Mouse (Mus musculus) thymus, postnatal 14 days (tissue): ENCODE results near the gene Prr13.

ENCODE experiments used
- DNase-seq: peaks from one replicate; pipeline ENCODE4 v3.0.0; 2021

Prr13 gene

GRCm38 (mm10) chr15:102458904-102459317 lies at the start of gene Prr13:
Prr13 (plus strand) TSS chr15:102459028.
- peak; percentile 91 for DNase-seq

- no peak for DNase-seq
Measured at GRCm38 (mm10) chr15:102409286-102409685, 49.5 kb upstream of the Prr13 start.

- no peak for DNase-seq
Measured at GRCm38 (mm10) chr15:102411077-102411476, 47.8 kb upstream of the Prr13 start.

GRCm38 (mm10) chr15:102413687-102414086 lies 45.1 kb upstream of the Prr13 start:
- DNase-seq, result no peak

- DNase-seq, result no peak
Measured at GRCm38 (mm10) chr15:102417524-102417923, 41.3 kb upstream of the Prr13 start.

GRCm38 (mm10) chr15:102420986-102421385 lies 37.8 kb upstream of the Prr13 start:
- no peak for DNase-seq

- peak; percentile 58 for DNase-seq
Measured at GRCm38 (mm10) chr15:102421437-102421836, 37.4 kb upstream of the Prr13 start.

- no peak for DNase-seq
Measured at GRCm38 (mm10) chr15:102423602-102424240, 35.1 kb upstream of the Prr13 start.

- DNase-seq, result no peak
Measured at GRCm38 (mm10) chr15:102424657-102425056, 34.2 kb upstream of the Prr13 start.

- no peak for DNase-seq
Measured at GRCm38 (mm10) chr15:102426963-102427362, 31.9 kb upstream of the Prr13 start.

- DNase-seq, result no peak
Measured at GRCm38 (mm10) chr15:102432046-102432445, 26.8 kb upstream of the Prr13 start.

- DNase-seq, result no peak
Measured at GRCm38 (mm10) chr15:102433173-102433572, 25.7 kb upstream of the Prr13 start.

- DNase-seq, result peak; percentile 84
Measured at GRCm38 (mm10) chr15:102442490-102442889, 16.3 kb upstream of the Prr13 start.

GRCm38 (mm10) chr15:102445146-102445545 lies 13.7 kb upstream of the Prr13 start, which contains the start of gene Amhr2:
Amhr2 (plus strand) TSS chr15:102445367.
- DNase-seq, result no peak

GRCm38 (mm10) chr15:102446448-102446847 lies 12.4 kb upstream of the Prr13 start:
- no peak for DNase-seq

GRCm38 (mm10) chr15:102449366-102449765 lies 9.5 kb upstream of the Prr13 start:
- no peak for DNase-seq

- no peak for DNase-seq
Measured at GRCm38 (mm10) chr15:102450928-102451327, 7.9 kb upstream of the Prr13 start.

GRCm38 (mm10) chr15:102451666-102452430 lies 7.0 kb upstream of the Prr13 start:
- no peak for DNase-seq

- DNase-seq, result peak; percentile 26
Measured at GRCm38 (mm10) chr15:102455993-102456392, 2.8 kb upstream of the Prr13 start.

- peak; percentile 56 for DNase-seq
Measured at GRCm38 (mm10) chr15:102458050-102458736, 635 bp upstream of the Prr13 start.

- DNase-seq, result no peak
Measured at GRCm38 (mm10) chr15:102459381-102459780, 553 bp downstream of the Prr13 start.

- DNase-seq, result no peak
Measured at GRCm38 (mm10) chr15:102459847-102460246, 1.0 kb downstream of the Prr13 start.

GRCm38 (mm10) chr15:102460409-102460808 lies 1.6 kb downstream of the Prr13 start:
- no peak for DNase-seq

GRCm38 (mm10) chr15:102460971-102461370 lies 2.1 kb downstream of the Prr13 start:
- no peak for DNase-seq
